9 mouse cellular contexts compared by ENCODE assay signal in the genomic region with DNA sequence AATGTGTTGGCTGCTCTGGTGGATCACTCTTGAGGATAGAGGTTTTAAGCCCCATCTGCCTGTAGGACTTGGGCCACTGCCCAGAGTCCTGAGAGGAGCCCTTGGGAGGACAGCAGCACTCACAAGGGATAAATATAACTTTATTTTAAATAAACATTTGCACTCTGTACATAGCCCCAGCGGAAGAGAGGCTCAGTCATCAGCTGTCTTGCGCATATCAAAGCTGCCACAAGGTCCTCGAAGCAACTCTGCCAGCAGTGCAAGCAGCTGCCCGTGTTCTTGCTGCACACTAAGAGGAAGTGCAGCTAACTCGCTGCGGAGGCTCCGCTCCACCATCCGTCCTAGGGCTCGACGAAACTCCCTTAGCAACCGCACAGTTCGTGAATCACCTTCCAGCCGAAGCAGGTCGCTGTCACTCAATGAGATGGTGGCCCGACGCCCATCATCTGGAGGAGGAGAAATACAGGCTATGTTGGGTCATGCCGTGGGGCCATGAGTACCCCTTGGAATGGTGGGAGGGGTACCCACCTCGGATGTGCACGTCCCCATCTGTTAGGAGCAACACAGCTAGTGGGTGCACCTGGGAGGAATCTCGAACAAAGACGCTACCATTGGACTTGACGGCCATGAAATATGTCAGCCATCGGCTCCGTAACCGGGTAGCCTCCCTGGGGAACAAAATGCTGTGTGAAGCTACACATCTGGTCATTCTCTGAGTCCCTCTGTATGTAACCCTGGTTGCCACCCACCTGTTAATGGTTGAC. TPM values are rescaled to one million over a fixed set of nuclear protein-coding genes. Genes with fewer than 3 reads are reported as not detected.
DNase-seq lines count a peak whose midpoint lies in the region; ATAC-seq lines count a peak whose summit lies in the region.
"Had no signal": no experiment of that assay in that cellular context is flagged by ENCODE, and none has a peak within 500 bp of the region (broad histone marks: within the 10 kb centered on the region; RNA-seq: fewer than 3 reads in every experiment).

No protein-coding gene starts in this region.

- no peak overlapping the region for H3K9ac ChIP-seq in kidney, embryonic 15.5 days
- H3K9ac ChIP-seq in intestine, embryonic 15.5 days: no peak overlapping the region

- H3K9me3 ChIP-seq in kidney, embryonic 15.5 days (replicated peaks): no peaks in the 10 kb centered on the region
- no peaks in the 10 kb centered on the region for H3K9me3 ChIP-seq in intestine, embryonic 15.5 days

- H3K4me2 ChIP-seq in kidney, embryonic 15.5 days: no peak overlapping the region
- H3K4me2 ChIP-seq in intestine, embryonic 15.5 days (replicated peaks): no peak overlapping the region

- peaks cover 99% of the 10 kb centered on the region for H3K36me3 ChIP-seq in kidney, embryonic 15.5 days
- H3K36me3 ChIP-seq in intestine, embryonic 15.5 days: peaks cover 61% of the 10 kb centered on the region

- no peak overlapping the region for H3K27ac ChIP-seq in kidney, embryonic 15.5 days
- no peak overlapping the region for H3K27ac ChIP-seq in intestine, embryonic 15.5 days

- no peaks in the 10 kb centered on the region for H3K4me1 ChIP-seq in kidney, embryonic 15.5 days
- no peaks in the 10 kb centered on the region for H3K4me1 ChIP-seq in intestine, embryonic 15.5 days (replicated peaks)

- ATAC-seq in kidney, embryonic 15.5 days (replicated peaks; ENCODE audit: low FRiP score): 0 out of 2 replicates have a peak, but pooled peaks have one; percentile 35
- peak; percentile 65 for ATAC-seq in intestine, embryonic 15.5 days

- 80% methylated on average over 25 of the region's 25 CpGs for WGBS in kidney, embryonic 15.5 days
- WGBS in intestine, embryonic 15.5 days: 73% methylated on average over 25 of the region's 25 CpGs

- no peak for DNase-seq in kidney, postnatal 36 days
- DNase-seq in testis, postnatal 10 days (ENCODE audit: low spot score): peak; percentile 53
- DNase-seq in testis, postnatal 14 days (ENCODE audit: low spot score): no peak
- no peak for DNase-seq in spleen, postnatal 10 days (ENCODE audit: low spot score in 2 of 2)
- no peak for DNase-seq in thymus, postnatal 14 days
- DNase-seq in thymus, adult 18-20 months: no peak
- DNase-seq: cerebellum, adult 11-12 months had no signal

- no peak overlapping the region for H3K4me3 ChIP-seq in kidney, embryonic 15.5 days (replicated peaks)
- no peak overlapping the region for H3K4me3 ChIP-seq in intestine, embryonic 15.5 days (replicated peaks)

- no peaks in the 10 kb centered on the region for H3K27me3 ChIP-seq in kidney, embryonic 15.5 days
- no peaks in the 10 kb centered on the region for H3K27me3 ChIP-seq in intestine, embryonic 15.5 days (replicated peaks)

RNA-seq across cellular contexts. Expression of gene Smarcc1, which starts 33.1 kb away (rescaled TPM):
- 137 and 138 TPM in 2 replicates for polyA plus RNA-seq in kidney, embryonic 15.5 days (2015; fragmentation: Nextera tagmentation; extraction: Ambion mirVana)
- polyA plus RNA-seq in intestine, embryonic 15.5 days (2015; fragmentation: Nextera tagmentation; extraction: Ambion mirVana): 83.8 and 91.3 TPM in 2 replicates

RNA-seq across cellular contexts. Expression of gene Dhx30, which starts 33.2 kb away (rescaled TPM):
- 136 and 138 TPM in 2 replicates for polyA plus RNA-seq in kidney, embryonic 15.5 days (2015; fragmentation: Nextera tagmentation; extraction: Ambion mirVana)
- polyA plus RNA-seq in intestine, embryonic 15.5 days (2015; fragmentation: Nextera tagmentation; extraction: Ambion mirVana): 92.7 and 98.1 TPM in 2 replicates
